8 mouse cellular contexts compared by ENCODE assay signal in genomic region chr11:11811906-11812480, GRCm38 (mm10). TPM values are rescaled to one million over a fixed set of nuclear protein-coding genes. Genes with fewer than 3 reads are reported as not detected.
DNase-seq lines count a peak whose midpoint lies in the region; ATAC-seq and TF ChIP-seq lines count a peak whose summit lies in the region.

No protein-coding gene starts in this region.

- no peaks in the 10 kb centered on the region for H3K27me3 ChIP-seq in embryonic facial prominence, embryonic 13.5 days
- no peaks in the 10 kb centered on the region for H3K27me3 ChIP-seq in kidney, embryonic 16.5 days (ENCODE audit: insufficient read depth, low read length)
- H3K27me3 ChIP-seq in liver, embryonic 11.5 days (replicated peaks; ENCODE audit: control insufficient read depth, insufficient read depth, low read length), result no peaks in the 10 kb centered on the region
- H3K27me3 ChIP-seq in myocyte (ENCODE audit: control insufficient read depth, insufficient read depth, insufficient read length), result no peaks in the 10 kb centered on the region
- H3K27me3 ChIP-seq in stomach, embryonic 16.5 days (ENCODE audit: control insufficient read depth, insufficient read depth, low read length), result no peaks in the 10 kb centered on the region

- no peak overlapping the region for H3K4me3 ChIP-seq in embryonic facial prominence, embryonic 13.5 days
- no peak overlapping the region for H3K4me3 ChIP-seq in kidney, embryonic 16.5 days (ENCODE audit: low read length)
- no peak overlapping the region for H3K4me3 ChIP-seq in liver, embryonic 11.5 days (ENCODE audit: low read depth, low read length)
- H3K4me3 ChIP-seq in myocyte, result no peak overlapping the region
- 0 out of 2 replicates have a peak overlapping the region, but pooled peaks have one; percentile 9 for H3K4me3 ChIP-seq in stomach, embryonic 16.5 days (replicated peaks; ENCODE audit: low read length)

- no peak overlapping the region for H3ac ChIP-seq in myocyte (ENCODE audit: control insufficient read depth, insufficient read length)

- H3K36me3 ChIP-seq in embryonic facial prominence, embryonic 13.5 days, result no peaks in the 10 kb centered on the region
- no peaks in the 10 kb centered on the region for H3K36me3 ChIP-seq in kidney, embryonic 16.5 days (ENCODE audit: insufficient read depth, low read length)
- no peaks in the 10 kb centered on the region for H3K36me3 ChIP-seq in liver, embryonic 11.5 days (ENCODE audit: control insufficient read depth, insufficient read depth, low read length)
- H3K36me3 ChIP-seq in myocyte (ENCODE audit: control insufficient read depth, insufficient read depth), result no peaks in the 10 kb centered on the region
- H3K36me3 ChIP-seq in stomach, embryonic 16.5 days (ENCODE audit: control insufficient read depth, insufficient read depth, low read length), result no peaks in the 10 kb centered on the region

- peak overlapping the region; percentile 43 for H3K4me2 ChIP-seq in embryonic facial prominence, embryonic 13.5 days
- H3K4me2 ChIP-seq in kidney, embryonic 16.5 days (replicated peaks; ENCODE audit: low read depth, low read length), result peak overlapping the region; percentile 34; the same call in 1 of the 2 replicates
- peak overlapping the region; percentile 13; the same call in 1 of the 2 replicates for H3K4me2 ChIP-seq in liver, embryonic 11.5 days
- peak overlapping the region; percentile 40 for H3K4me2 ChIP-seq in myocyte (ENCODE audit: low read depth)
- peak overlapping the region; percentile 35; the same call in 1 of the 2 replicates for H3K4me2 ChIP-seq in stomach, embryonic 16.5 days (ENCODE audit: low read depth, low read length)

- WGBS in embryonic facial prominence, embryonic 13.5 days, result 23% methylated on average over 9 of the region's 9 CpGs
- WGBS in kidney, embryonic 16.5 days, result 20% methylated on average over 9 of the region's 9 CpGs
- 13% methylated on average over 9 of the region's 9 CpGs for whole genome bisulfite sequencing in liver, embryonic 11.5 days
- WGBS in stomach, embryonic 16.5 days, result 20% methylated on average over 9 of the region's 9 CpGs

- no peaks in the 10 kb centered on the region for H3K9me3 ChIP-seq in embryonic facial prominence, embryonic 13.5 days
- H3K9me3 ChIP-seq in kidney, embryonic 16.5 days (ENCODE audit: low read length), result no peaks in the 10 kb centered on the region
- H3K9me3 ChIP-seq in liver, embryonic 11.5 days (ENCODE audit: control insufficient read depth, low read length), result no peaks in the 10 kb centered on the region
- no peaks in the 10 kb centered on the region for H3K9me3 ChIP-seq in stomach, embryonic 16.5 days (replicated peaks; ENCODE audit: control insufficient read depth, low read length)

- DNase-seq in B cell, adult 2 months, result peak; percentile 68 to 70
- DNase-seq in adrenal gland, postnatal 10 days, result peak; percentile 85
- DNase-seq in heart, adult 8-10 months (ENCODE audit: low spot score), result peak; percentile 62
- peak; percentile 74 for DNase-seq in liver, embryonic 11.5 days (ENCODE audit: low spot score)

- no peak overlapping the region for H3K27ac ChIP-seq in embryonic facial prominence, embryonic 13.5 days
- H3K27ac ChIP-seq in kidney, embryonic 16.5 days (ENCODE audit: low read length), result no peak overlapping the region
- H3K27ac ChIP-seq in liver, embryonic 11.5 days (ENCODE audit: low read depth, low read length), result no peak overlapping the region
- no peak overlapping the region for H3K27ac ChIP-seq in stomach, embryonic 16.5 days (ENCODE audit: low read length)

- no peak for TF ChIP-seq POLR2A in myocyte (IDR thresholded peaks at IDR 0.05; ENCODE audit: insufficient read length, low read depth)

- peaks cover 16% of the 10 kb centered on the region for H3K79me2 ChIP-seq in myocyte (ENCODE audit: control insufficient read depth, insufficient read depth)

- H3K9ac ChIP-seq in embryonic facial prominence, embryonic 13.5 days, result no peak overlapping the region
- peak overlapping the region; percentile 17; the same call in 1 of the 2 replicates for H3K9ac ChIP-seq in kidney, embryonic 16.5 days (replicated peaks; ENCODE audit: low read length)
- H3K9ac ChIP-seq in liver, embryonic 11.5 days (ENCODE audit: low read depth, low read length), result no peak overlapping the region
- peak overlapping the region; percentile 53; the same call in 1 of the 2 replicates for H3K9ac ChIP-seq in stomach, embryonic 16.5 days (ENCODE audit: low read length)

- H3K4me1 ChIP-seq in embryonic facial prominence, embryonic 13.5 days, result peaks cover 14% of the 10 kb centered on the region
- H3K4me1 ChIP-seq in kidney, embryonic 16.5 days (ENCODE audit: insufficient read depth, low read length), result peaks cover 16% of the 10 kb centered on the region
- peaks cover 33% of the 10 kb centered on the region for H3K4me1 ChIP-seq in liver, embryonic 11.5 days (replicated peaks; ENCODE audit: control insufficient read depth, insufficient read depth, low read length)
- peaks cover 11% of the 10 kb centered on the region for H3K4me1 ChIP-seq in stomach, embryonic 16.5 days (ENCODE audit: control insufficient read depth, insufficient read depth, low read length)

- no peak for ATAC-seq in embryonic facial prominence, embryonic 13.5 days (ENCODE audit: insufficient number of reproducible peaks, insufficient read depth, low FRiP score, low TSS enrichment, low read depth)
- no peak for ATAC-seq in kidney, embryonic 16.5 days (ENCODE audit: low FRiP score, low TSS enrichment)
- peak; percentile 65 for ATAC-seq in liver, embryonic 11.5 days (replicated peaks; ENCODE audit: low FRiP score)
- 0 out of 2 replicates have a peak, but pooled peaks have one; percentile 23 for ATAC-seq in stomach, embryonic 16.5 days (ENCODE audit: insufficient read depth, low FRiP score)

TF ChIP-seq in myocyte, 11 proteins besides CTCF, POLR2A, EP300 and RAD21:
- TF ChIP-seq MYOD1 (IDR thresholded peaks at IDR 0.05; ENCODE audit: control insufficient read depth in 1 of 3, insufficient read length in 2 of 3, low read depth in 2 of 3), result no peak
- TF ChIP-seq TCF12 (IDR thresholded peaks at IDR 0.05; ENCODE audit: insufficient read depth, poor library complexity, severe bottlenecking), result no peak
- no peak for TF ChIP-seq POLR2AphosphoS2 (IDR thresholded peaks at IDR 0.05; ENCODE audit: insufficient read length, low read depth)
- TF ChIP-seq SRF (IDR thresholded peaks at IDR 0.05; ENCODE audit: control insufficient read depth, insufficient read length, low read depth), result no peak

RNA-seq across cellular contexts. Expression of gene Fignl1, which starts 3.2 kb away (rescaled TPM):
- 10 to 100 TPM in 1 of 2 experiments, 1 to 10 TPM in 1; 8.9 to 12.1 TPM for total RNA-seq in adrenal gland, postnatal 10 days (2021)
- polyA plus RNA-seq in embryonic facial prominence, embryonic 13.5 days (2015; fragmentation: Nextera tagmentation; extraction: Ambion mirVana), result 53.7 and 59.4 TPM in 2 replicates
- total RNA-seq in heart, adult 8-10 months (2022), result under 1 TPM; 0.28 to 0.46 (median 0.37) TPM
- polyA plus RNA-seq in kidney, embryonic 16.5 days (2015; fragmentation: Nextera tagmentation; extraction: Ambion mirVana), result 66.9 and 69.5 TPM in 2 replicates
- 122 and 151 TPM in 2 replicates for polyA plus RNA-seq in liver, embryonic 11.5 days (2014; fragmentation: Nextera tagmentation; extraction: Ambion mirVana)
- 3.8 TPM for polyA plus RNA-seq in myocyte (2012; fragmentation: generic; extraction: Trizol)
- polyA plus RNA-seq in stomach, embryonic 16.5 days (2015; fragmentation: Nextera tagmentation; extraction: Ambion mirVana), result 47.3 and 50.1 TPM in 2 replicates

Comparison
In these comparisons a context has a peak if more than half of its experiments do, and no peak if none do; other contexts are left out.
1. ATAC-seq: peak in liver, embryonic 11.5 days (single experiment) and stomach, embryonic 16.5 days (single experiment); none in embryonic facial prominence, embryonic 13.5 days (single experiment) and kidney, embryonic 16.5 days (single experiment).
2. H3K9ac ChIP-seq: peak in kidney, embryonic 16.5 days (single experiment) and stomach, embryonic 16.5 days (single experiment); none in embryonic facial prominence, embryonic 13.5 days (single experiment) and liver, embryonic 11.5 days (single experiment).
3. RNA of gene Fignl1, which starts 3.2 kb away (polyA plus RNA-seq): 122 to 151 TPM in liver, embryonic 11.5 days, 66.9 to 69.5 TPM in kidney, embryonic 16.5 days, 53.7 to 59.4 TPM in embryonic facial prominence, embryonic 13.5 days and 47.3 to 50.1 TPM in stomach, embryonic 16.5 days; 3.8 TPM in myocyte (single experiment); every median in the first group is over 10 times any median in the second.
4. Peak in every context shown above with its lines, with median percentiles within 50 percentile points of each other: DNase-seq and H3K4me2 ChIP-seq.